Mouse (Mus musculus) frontal cortex, adult (tissue): ENCODE data around the gene Sinhcaf.
"Not testable (repeated sequence)": the region's sequence is repeated elsewhere in the genome, so short reads cannot be mapped to it uniquely, and the experiment has no call there.

Experiments used
- ATAC-seq: cut with Nextera tagmentation; 2 replicates; pipeline ENCODE4 v1.9.2; 2017; ENCODE audit warnings: mild to moderate bottlenecking, moderate library complexity, mixed read lengths; ENCODE audit not compliant: low TSS enrichment

Sinhcaf gene

DNA sequence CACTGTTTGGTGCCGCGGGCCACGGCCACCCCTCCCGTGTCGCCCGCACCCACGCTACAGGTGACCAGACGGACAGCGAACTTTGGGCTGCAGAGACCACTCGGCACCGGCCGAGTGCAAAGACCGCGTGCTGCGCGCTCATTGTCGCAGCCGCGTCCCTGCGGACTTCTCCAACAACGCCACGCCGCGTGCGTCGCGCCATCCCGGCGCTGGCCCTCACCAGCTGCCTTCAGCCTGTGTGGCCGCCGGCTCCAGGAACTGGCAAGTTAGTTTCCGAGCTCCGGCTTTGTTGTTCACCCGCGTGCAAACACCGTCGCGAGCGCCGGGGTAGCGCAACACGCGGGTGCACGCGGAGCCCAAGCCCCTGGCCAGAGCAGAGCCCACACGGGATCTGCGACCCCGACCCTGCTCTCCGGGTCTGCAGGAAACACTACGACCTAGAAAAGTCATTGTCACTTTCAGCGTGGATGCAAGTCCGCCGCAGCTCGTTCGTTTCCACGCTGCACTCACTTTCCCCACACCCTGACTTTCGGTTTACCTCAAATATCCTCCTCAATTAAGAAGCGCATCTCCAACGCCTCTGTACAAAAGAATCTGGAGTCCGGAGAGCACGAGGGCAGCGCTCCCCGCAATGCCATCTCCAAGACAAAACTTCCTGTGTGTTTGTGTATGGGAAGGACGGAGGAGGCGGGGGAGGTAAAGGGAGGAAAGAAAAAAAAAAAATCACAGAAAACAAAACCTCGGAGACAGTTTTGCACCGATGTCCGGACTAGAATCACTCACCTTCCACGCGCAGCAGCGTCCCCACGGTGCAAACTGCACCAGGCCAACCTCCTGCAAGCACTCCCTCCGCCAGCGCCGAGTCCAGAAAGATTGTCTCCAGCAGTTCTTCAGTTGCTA, 508 bp downstream of the Sinhcaf start:
- ATAC-seq = peak; percentile 29; the same call in 1 of the 2 replicates

DNA sequence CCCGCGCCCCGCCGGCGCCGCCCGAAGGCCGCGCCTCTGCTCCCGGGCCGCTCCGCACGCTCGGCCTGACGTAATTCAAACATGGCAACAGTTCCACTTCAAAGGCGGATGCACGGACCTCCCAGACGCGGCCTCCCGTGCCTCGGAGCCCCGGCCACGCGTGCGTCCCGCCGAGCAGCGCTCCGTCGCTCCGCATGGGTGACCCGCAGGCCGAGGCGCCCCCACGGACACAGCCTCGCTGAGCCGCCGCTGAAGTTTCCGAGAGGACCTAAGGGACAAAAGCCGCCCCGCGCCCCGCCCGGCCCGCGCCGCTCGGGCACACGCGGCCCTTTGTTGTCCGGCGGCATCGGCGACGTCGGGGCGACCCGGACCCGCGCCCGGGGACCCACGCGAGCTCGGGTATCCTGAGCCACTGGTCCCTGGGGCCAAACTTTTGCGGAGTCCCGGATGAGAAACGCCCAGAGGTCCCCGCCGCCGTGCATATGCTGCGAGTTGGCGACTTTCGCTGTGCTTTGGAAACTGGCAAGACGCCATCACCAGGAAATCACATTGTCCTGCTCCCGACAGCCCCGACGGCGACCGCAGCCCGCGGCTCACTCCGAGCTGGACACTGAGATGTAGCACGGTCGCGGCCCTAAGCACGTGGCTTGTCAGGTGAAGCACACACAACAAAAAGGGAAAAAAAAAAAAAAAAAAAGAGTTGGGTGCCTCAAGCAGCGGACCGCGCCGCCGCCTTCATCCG, 1.3 kb downstream of the Sinhcaf start:
- no peak for ATAC-seq

DNA sequence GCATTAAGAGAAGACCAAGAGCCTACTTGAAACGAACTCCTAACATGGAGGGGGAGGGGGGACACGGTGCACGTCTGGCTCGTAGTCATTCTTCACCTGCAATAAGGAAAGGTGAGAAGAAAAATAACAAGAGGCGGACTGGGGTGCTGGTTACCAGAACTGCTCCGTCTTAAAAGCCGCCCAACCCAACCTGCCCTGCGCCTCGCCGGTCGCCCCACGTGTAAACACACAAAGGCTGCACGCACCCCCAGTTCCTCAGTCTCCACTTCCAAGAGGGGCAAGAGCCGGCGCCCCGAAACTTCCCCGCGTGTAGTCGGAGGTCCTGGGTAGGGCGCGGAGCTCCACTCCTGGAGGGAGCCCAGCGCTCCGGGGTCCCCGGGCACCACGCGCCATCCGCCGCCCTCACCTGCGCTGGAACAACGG, 1.9 kb downstream of the Sinhcaf start:
- ATAC-seq = no peak

DNA sequence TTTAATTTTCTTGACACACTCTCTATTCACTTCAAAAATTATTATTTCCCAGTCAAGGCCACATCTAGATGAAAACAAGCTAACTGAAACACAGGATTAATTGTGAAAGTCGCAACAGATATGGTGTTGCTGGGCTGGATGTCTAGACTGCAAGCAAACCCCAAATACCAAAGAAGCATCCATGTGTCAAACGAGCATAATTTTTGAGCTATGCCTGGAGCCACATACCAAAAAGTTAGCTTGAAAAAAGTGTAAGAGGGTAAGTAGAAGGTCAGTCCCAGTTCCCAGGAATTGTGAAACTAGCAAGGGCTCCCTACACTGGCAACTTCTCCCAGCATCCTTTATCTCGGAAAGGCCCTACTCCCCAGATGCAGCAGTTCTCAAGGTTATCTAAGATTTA, 2.6 kb downstream of the Sinhcaf start:
- ATAC-seq = no peak

GRCm38 (mm10) chr6:148942406-148942805, 3.9 kb downstream of the Sinhcaf start:
- ATAC-seq = no peak

DNA sequence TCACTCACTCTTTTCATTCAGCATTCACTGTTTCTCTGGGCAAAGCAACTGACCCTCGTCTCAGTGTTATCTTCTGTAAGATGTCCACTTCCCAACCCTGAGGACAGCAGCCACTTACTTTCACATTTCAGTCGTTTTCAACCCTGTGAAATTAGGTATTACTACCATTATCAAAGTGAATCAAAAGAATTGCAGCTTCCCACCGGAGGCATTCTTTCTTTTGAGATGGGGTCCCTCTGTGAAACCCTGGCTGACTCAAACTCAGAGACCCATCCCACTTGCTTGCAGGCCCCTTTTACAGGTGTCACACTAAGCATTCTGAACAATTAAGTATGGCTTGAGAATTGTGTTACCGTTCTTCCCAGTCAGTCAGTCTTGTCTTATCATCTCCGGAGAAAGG, 4.4 kb downstream of the Sinhcaf start:
- ATAC-seq = no peak

GRCm38 (mm10) chr6:148940383-148940782, 5.9 kb downstream of the Sinhcaf start:
- not testable (repeated sequence) for ATAC-seq

DNA sequence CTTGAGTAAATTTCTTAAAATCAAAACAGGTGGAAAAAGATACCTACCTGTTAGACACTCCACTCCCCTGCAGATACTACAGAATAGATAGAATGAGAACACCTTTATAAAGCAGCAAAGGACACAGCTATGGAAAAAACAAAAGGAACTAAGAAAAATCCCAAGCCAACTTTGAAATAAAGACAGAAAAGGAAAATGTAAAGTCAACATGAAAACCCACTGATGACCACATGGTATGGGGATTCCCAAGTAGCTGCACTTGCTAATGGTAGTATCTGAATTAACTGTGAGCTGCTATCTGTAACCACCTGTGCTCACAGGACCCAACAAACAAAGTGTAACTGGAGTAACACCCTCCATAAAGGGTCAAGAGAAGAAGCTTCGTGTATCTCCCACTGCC, 8.6 kb downstream of the Sinhcaf start:
- ATAC-seq = no peak

DNA sequence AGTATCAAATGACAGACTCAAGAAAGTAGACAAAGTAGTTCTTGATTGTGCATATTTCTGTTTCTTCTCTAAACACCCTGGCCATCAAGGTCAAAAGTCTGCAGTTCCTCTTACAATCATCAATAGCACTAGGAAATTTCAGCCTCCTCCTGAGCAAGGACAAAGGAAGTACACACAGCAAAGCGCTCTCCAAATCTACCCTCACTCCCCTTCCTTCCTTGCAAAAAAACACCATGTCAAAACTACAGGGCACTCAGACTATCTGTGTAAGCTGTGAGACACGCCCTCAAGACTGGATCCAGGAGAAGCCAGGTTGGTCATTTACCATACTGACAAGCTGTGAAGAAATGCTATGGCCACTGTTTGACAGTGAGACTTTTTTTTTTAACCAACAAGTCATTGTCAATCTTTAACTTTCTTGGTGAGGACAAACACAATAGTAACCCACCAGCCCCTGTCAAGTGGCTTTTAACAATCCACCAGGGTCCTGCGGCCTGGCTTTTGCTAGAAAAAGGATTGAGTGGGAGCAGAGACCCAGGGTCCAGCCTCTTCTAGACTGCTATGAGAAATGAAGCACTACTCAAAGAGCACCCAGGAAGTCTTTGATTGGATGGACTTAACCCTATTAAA, 11.2 kb downstream of the Sinhcaf start:
- no peak for ATAC-seq

DNA sequence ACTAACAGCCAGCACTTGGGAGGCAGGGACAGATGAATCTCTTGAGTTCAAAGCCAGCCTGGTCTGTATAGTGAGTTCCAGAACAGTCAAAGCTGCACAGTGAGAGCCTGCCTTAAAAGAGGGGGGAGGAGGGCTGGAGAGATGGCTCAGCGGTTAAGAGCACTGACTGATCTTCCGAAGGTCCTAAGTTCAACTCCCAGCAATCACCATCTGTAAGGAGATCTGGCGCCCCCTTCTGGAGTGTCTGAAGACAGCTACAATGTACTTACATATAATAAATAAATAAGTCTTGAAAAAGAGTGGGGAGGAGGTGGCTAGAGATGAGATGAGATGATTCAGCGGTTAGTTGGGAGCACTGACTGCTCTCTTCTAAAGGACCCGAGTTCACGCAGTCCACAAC, 15.0 kb downstream of the Sinhcaf start:
- ATAC-seq = no peak

- no peak for ATAC-seq
Observed at GRCm38 (mm10) chr6:148918841-148919398, 27.3 kb downstream of the Sinhcaf start.

DNA sequence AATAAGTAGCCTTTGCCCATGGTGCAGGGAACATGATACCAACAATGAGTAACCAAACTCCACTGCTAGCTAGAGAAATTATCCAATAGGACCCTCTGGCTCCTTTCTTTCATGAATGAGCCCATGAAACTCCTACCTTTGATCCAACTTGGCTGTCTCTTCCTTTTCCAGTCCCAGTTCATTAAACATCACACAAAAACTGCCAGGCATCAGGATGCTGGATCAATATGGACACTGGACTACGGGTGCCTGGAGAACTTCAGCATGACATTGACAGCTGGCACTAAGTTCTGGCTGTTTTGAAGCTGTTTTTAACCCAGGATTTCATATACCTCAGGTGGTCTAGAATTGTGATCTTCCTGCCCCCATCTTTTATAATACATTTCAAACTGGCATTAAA, 28.6 kb downstream of the Sinhcaf start:
- no peak for ATAC-seq

- ATAC-seq = no peak
Observed at GRCm38 (mm10) chr6:148916817-148917216, 29.4 kb downstream of the Sinhcaf start.

GRCm38 (mm10) chr6:148913938-148914337, 32.3 kb downstream of the Sinhcaf start:
- peak; percentile 91 for ATAC-seq

GRCm38 (mm10) chr6:148911906-148912305, 34.4 kb downstream of the Sinhcaf start:
- ATAC-seq = not testable (repeated sequence)

DNA sequence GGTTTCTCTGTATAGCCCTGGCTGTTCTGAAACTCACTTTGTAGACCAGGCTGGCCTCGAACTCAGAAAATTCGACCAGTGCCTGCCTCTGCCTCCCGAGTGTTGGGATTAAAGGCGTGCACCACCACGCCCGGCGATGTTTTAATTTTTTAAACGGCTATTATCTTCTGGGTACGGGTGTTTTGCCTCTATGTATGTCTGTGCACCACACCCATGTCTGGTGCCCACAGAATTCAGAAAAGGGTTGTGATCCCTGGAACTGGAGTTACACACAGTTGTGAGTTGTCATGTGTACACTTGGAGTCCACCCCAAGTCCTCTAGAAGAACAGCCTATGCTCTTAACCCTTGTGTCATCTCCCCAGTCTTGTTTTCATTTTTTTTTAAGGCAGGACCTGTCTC, 39.3 kb downstream of the Sinhcaf start:
- no peak for ATAC-seq

GRCm38 (mm10) chr6:148902728-148903127, 43.5 kb downstream of the Sinhcaf start:
- ATAC-seq = no peak

DNA sequence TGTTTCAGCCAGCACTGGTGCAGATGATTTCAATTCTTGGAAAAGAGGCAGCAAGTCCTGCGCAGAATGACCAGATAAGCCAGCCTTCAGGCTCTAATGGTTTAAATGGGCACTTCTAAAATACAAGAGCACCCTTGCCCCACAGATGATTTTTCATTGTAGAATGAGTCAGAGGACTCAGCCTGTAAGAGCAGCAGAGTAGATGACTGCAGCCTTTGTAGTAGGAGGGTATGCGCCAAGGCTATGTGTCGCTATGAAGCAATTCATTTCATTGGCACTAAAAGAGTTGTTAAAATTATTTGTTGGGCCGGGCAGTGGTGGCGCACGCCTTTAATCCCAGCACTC, 49.8 kb downstream of the Sinhcaf start:
- ATAC-seq = peak; percentile 68

DNA sequence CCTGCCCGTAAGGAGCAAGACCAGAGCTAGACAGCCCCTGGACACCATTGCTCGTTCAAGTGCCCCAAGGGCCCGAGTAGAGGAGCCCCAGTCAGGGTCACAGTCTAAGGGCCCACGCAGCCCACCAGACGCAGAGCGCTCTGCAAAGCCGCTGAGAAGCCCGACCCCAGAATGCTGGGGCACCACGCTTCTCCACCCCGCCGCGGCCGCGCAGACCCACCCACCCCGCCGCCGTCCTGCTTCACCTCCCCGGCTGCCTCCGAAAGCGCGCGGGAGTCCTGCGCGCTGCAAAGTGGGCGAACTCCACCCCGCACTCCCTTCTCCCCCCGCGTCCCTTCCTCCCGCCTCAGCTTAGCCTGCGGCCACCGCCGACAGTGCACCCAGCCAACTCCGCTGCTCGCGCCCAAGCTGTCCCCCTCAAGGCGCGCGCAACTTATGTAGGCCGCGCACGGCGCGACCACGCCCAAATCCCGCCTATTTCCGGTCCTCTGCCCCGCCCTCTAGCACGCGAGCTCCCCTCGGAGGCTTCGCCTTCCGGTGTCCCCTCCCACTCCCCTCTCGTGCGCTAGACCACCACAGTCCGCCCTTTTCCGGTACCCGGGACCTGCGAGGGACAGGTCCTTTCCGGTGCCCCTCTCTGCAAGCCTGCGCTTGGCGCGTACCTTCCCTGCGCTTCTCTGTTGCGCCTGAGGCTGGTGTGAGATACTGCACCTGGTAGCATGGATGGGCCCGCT, 50.3 kb downstream of the Sinhcaf start, which contains the start of gene Caprin2:
Gene Caprin2 (minus strand): TSS at position 465 of the 734 bp plus-strand sequence.
- ATAC-seq = peak; percentile 96

DNA sequence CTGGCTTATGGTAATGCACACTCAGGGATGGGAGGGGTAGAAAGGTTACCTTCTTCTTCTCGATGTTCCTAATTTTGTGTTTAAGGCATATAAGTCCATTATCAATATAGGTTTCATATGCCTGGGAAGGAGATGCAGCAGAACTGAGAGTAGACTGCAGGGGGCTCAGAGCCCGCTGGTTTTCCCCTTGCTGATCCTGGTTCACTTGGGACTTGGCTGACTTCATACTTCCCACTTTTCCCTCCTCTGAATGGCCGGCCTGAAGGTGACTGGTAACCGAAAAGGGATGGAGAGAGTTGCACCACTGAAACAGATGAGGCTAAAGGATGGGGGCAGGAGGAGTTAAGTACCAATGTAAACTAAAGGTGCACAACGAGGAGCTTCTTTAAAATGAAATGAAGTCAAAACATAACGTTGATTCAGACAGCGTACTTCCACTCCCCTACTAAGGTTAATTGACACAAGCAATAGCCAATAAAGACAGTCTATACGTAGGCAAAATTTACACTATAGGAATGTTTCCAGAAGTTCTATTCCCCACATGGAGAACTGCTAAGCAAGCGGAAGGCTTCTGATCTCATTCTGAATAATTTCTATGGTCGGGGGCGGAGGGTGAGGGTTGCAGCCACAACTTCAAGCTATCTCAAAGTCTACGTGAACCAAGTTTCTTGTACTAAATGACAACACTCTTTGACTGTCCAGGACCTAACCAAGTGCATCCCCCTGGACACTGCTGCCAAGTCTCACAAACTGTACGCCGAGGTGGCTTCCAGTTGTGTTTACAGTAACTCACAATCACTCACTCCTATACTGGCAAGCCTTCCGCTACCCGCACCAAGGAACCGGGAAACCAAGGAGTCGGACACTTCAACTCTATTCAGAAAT, 51.1 kb downstream of the Sinhcaf start:
- peak; percentile 24 for ATAC-seq
